Mouse (Mus musculus): ENCODE results near the gene Atmin. TPM values are rescaled to one million over a fixed set of nuclear protein-coding genes. Genes with fewer than 3 reads are reported as not detected.

Atmin gene
- total and polyA plus RNA-seq, 3 experiments, result 17.3 to 34.5 TPM; not detected in 1

GRCm38 (mm10) chr8:116944385-116944696 lies 1.1 kb downstream of the Atmin start:
- Histone ChIP-seq H3K27ac (ENCODE audit: control insufficient read depth, low read depth, low read length) (no peak overlapping the region), H3K4me3 (ENCODE audit: control insufficient read depth in 1 of 2, insufficient read depth in 1 of 2, low read depth in 2 of 2, low read length in 2 of 2) (peak overlapping the region; percentile 90 to 91), H3K9ac (ENCODE audit: control insufficient read depth, low read depth, low read length, poor library complexity, severe bottlenecking) (peak overlapping the region; percentile 84), H3K4me1 (ENCODE audit: control insufficient read depth in 1 of 2, insufficient read depth in 2 of 2, low read length in 2 of 2) (peaks cover 2 to 33% of the 10 kb centered on the region in 2 experiments), H3K27me3 (ENCODE audit: control insufficient read depth in 1 of 2, insufficient read depth in 2 of 2, low read length in 2 of 2) (no peaks in the 10 kb centered on the region), H3K36me3 (ENCODE audit: control insufficient read depth in 1 of 2, insufficient read depth in 2 of 2, low read length in 2 of 2) (peaks cover 0 to 30% of the 10 kb centered on the region in 2 experiments; a peak in 2 of 4 replicates), H3K9me3 (replicated peaks; ENCODE audit: insufficient read depth, low read length) (no peaks in the 10 kb centered on the region), H3K79me2 (ENCODE audit: control insufficient read depth, insufficient read depth, low read length, poor library complexity) (peaks cover 30% of the 10 kb centered on the region)
- TF ChIP-seq POLR2AphosphoS2 (IDR thresholded peaks at IDR 0.05; ENCODE audit: low read length), result no peak
- no peak for TF ChIP-seq MXI1 (IDR thresholded peaks at IDR 0.05; ENCODE audit: low read depth, low read length)
- no peak for TF ChIP-seq E2F4 (IDR thresholded peaks at IDR 0.05; ENCODE audit: borderline replicate concordance, low read depth, low read length)
- no peak for TF ChIP-seq MAZ (IDR thresholded peaks at IDR 0.05; ENCODE audit: low read depth, low read length)
- TF ChIP-seq USF1 (IDR thresholded peaks at IDR 0.05; ENCODE audit: low read depth, low read length), result no peak
- TF ChIP-seq TAL1 (IDR thresholded peaks at IDR 0.05; ENCODE audit: low read length), result no peak
- TF ChIP-seq CHD2 (IDR thresholded peaks at IDR 0.05; ENCODE audit: low read length), result no peak
- DNase-seq (ENCODE audit: low read depth, low spot score), result peak; percentile 49

- peak; percentile 66 for DNase-seq (ENCODE audit: low read depth, low spot score)
- TF ChIP-seq NRF1 (IDR thresholded peaks at IDR 0.05; ENCODE audit: insufficient read depth, low read depth, low read length, poor library complexity, severe bottlenecking), result no peak
- TF ChIP-seq USF1 (IDR thresholded peaks at IDR 0.05; ENCODE audit: low read depth, low read length), result peak; percentile 65
- no peak for TF ChIP-seq CHD1 (IDR thresholded peaks at IDR 0.05; ENCODE audit: low read depth, low read length)
- TF ChIP-seq GATA1 (IDR thresholded peaks at IDR 0.05; ENCODE audit: low read depth, low read length), result peak; percentile 78
- peak; percentile 48; the same call in 1 of the 2 replicates for TF ChIP-seq MYB (IDR thresholded peaks at IDR 0.05; ENCODE audit: low read depth, low read length)
- TF ChIP-seq EP300 (IDR thresholded peaks at IDR 0.05; ENCODE audit: low read depth in 1 of 2, low read length in 2 of 2), result peak; percentile 66 to 82
- peak; percentile 91 for TF ChIP-seq TAL1 (IDR thresholded peaks at IDR 0.05; ENCODE audit: low read length)
- peak; percentile 54; the same call in 1 of the 2 replicates for TF ChIP-seq ETS1 (IDR thresholded peaks at IDR 0.05; ENCODE audit: low read depth, low read length)
- peak; percentile 48; the same call in 1 of the 2 replicates for TF ChIP-seq SIN3A (IDR thresholded peaks at IDR 0.05; ENCODE audit: low read length)
- TF ChIP-seq TCF12 (IDR thresholded peaks at IDR 0.05; ENCODE audit: low read depth, low read length), result peak; percentile 77
- TF ChIP-seq ZKSCAN1 (IDR thresholded peaks at IDR 0.05; ENCODE audit: low read depth, low read length), result no peak
- peak; percentile 43; the same call in 1 of the 2 replicates for TF ChIP-seq RCOR1 (IDR thresholded peaks at IDR 0.05; ENCODE audit: low read depth, low read length)
- Histone ChIP-seq H3K36me3 (ENCODE audit: control insufficient read depth in 1 of 2, insufficient read depth in 2 of 2, low read length in 2 of 2) (peaks cover 0 to 30% of the 10 kb centered on the region in 2 experiments; a peak in 2 of 4 replicates), H3K4me1 (ENCODE audit: control insufficient read depth in 1 of 2, insufficient read depth in 2 of 2, low read length in 2 of 2) (peaks cover 2 to 33% of the 10 kb centered on the region in 2 experiments), H3K9ac (ENCODE audit: control insufficient read depth, low read depth, low read length, poor library complexity, severe bottlenecking) (peak overlapping the region; percentile 68), H3K79me2 (ENCODE audit: control insufficient read depth, insufficient read depth, low read length, poor library complexity) (peaks cover 35% of the 10 kb centered on the region), H3K27ac (ENCODE audit: control insufficient read depth, low read depth, low read length) (peak overlapping the region; percentile 88), H3K9me3 (replicated peaks; ENCODE audit: insufficient read depth, low read length) (no peaks in the 10 kb centered on the region), H3K27me3 (ENCODE audit: control insufficient read depth in 1 of 2, insufficient read depth in 2 of 2, low read length in 2 of 2) (no peaks in the 10 kb centered on the region), H3K4me3 (ENCODE audit: control insufficient read depth in 1 of 2, insufficient read depth in 1 of 2, low read depth in 2 of 2, low read length in 2 of 2) (peak overlapping the region; percentile 56 to 77; a peak in 1 of 4 replicates)
Observed at GRCm38 (mm10) chr8:116945169-116945910, 2.1 kb downstream of the Atmin start.

Measured in MEL (cell line).